Mouse (Mus musculus) natural killer cell, adult 2 months (primary cell): ENCODE measurements around the gene Gm45062.

Source experiments
- DNase-seq, 2 experiments: peaks; one replicate each; pipeline ENCODE4 v3.0.0; 2022; ENCODE audit warnings: low spot score in 2 of 2

Gm45062 gene

DNA sequence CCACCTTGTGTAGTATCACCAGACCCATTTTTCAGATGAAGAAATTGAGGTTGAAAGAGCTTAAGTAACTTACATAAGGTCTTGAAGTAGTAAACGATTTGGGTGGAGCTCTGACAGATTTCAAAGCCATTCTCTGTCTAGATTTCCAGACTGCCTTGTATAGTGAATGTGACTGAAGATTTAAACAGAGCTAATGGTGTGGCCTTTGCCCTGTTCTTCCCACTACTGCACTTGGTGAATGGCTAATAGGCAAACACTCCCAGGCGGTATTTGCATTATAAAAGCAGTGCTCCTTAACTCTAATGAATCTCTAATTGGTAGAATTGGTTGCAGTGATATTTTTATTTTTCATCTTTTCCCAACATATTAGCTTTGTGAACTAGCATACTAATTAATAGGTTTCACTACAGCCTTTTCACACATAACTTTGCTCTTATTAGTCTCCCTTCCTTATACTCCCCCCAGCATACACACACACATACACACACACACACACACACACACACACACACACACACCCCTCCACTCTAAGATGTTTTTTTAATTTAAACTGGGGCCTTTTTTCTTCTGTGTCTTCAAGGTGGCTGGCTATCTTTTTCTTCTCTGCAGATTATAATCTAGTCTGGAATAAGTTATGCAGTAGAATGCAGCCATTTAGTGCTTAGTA lies 109.1 kb downstream of the Gm45062 start:
- DNase-seq = no peak

DNA sequence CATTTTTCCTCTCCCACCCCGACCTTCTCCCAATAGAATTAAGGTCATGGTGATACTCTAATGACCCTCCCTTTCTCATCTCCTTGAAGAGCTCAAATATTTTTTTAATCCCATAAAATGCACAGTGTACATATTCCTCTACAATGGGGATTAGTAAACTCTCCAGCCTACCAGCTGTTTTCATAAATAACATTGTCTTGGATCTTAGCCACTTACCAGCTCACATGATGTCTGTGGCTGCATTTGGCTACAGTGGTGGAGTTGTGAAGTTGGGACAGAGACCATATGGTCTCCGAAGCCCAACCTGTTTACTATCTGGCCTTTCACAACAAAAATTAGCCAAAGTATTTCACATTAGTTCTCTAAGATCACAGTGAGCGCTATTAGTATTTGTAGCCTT lies 111.4 kb downstream of the Gm45062 start:
- no peak for DNase-seq

DNA sequence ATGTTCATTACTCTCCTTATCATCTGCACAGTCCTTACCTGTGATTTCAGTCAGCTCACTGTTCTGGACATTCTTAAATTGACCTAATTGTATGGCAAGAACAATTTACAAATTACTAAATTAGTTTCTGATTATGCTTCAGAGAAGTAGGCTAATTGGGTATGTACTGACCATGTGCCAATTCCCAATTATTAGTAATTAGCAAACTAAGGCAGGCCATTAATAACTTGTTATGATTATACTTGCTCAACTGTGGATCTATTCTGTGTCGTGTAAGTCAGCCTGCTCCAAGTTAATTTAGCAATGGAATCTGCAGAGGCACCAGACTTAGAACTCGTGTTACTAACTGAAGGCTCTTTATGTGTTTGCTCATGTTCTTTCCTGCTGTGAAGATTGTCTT lies 113.8 kb downstream of the Gm45062 start:
- DNase-seq = no peak

DNA sequence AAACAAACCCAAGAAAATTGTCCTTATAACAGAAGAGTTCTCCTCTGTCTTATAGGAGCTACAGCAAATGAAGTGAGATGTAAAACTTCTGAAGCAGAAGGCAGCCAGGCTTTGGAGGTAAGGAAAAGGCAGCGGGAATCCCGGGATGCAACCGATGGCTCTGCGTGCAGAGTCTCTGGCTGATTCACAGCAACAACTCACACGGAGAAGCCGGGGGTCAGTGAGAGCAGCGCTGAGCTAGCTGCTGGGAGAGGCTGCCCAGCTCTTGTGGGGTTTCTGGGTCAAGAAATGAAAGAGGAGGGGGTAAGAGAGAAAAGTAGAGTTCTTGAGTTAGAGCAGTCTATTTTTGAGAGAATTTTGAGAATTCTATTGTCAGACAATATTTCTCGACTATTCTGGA lies 114.6 kb downstream of the Gm45062 start:
- no peak for DNase-seq

DNA sequence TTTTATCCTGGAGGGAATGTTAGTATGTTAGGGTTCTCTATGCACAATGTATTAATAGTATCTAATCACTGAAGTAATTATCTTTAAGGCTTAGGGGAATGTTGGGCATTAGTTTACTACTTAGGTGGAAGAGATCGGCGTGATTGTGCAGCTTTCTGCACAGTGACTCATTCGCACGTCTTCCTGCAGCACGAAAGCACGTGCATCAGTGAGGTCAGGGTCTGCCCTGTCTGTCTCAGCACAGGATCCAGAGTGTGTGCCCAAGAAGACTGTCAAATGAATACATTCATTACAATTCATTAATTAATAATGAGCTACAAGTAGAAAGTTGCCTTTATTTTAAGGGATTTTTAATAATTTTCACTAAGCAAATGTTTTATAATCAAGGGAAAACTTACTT lies 115.0 kb downstream of the Gm45062 start:
- DNase-seq = no peak

- no peak for DNase-seq
These were observed 115.5 kb downstream of the Gm45062 start for GRCm38 (mm10) chr6:8374712-8375111.

DNA sequence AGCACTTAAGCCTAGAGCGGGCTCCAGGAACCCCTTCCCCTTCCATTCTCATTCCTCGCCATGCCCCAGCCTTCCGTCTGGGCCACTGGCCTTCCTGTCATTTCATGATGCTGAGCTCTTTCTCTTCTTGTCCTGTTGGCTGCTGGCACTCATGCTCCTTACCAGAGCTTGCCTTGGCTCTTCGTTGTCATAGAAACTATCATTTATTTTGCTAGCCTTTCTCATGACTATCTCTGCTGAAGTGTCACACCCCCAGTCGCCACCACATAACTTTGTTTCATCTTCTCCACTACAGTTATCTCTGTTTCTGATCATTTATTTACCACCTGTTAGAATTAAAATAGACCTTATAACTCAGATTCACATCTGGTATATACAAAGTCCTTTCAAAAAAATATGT lies 117.1 kb downstream of the Gm45062 start:
- no peak for DNase-seq

GRCm38 (mm10) chr6:8377667-8378066 lies 118.4 kb downstream of the Gm45062 start:
- no peak for DNase-seq

- no peak for DNase-seq
These were observed 130.1 kb downstream of the Gm45062 start for GRCm38 (mm10) chr6:8389307-8389706.

DNA sequence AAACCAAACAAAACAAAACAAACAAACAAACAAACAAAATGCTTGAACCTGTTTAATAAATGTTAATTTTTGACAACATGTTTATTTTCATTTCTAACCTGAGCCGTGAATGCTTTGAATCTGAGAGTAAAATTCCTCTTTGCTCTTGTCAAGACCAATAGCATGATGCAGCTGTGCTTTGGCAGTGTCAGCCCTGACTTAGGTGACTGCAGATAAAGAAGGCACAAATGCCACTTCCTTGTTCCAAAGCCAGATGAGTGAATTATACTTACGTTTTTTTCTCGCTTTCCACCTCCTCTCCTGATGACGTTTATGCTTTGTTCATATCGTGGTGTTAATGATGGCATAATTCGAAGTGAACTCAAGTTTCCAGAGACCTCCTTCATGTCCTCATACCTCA lies 131.0 kb downstream of the Gm45062 start:
- DNase-seq = no peak

DNA sequence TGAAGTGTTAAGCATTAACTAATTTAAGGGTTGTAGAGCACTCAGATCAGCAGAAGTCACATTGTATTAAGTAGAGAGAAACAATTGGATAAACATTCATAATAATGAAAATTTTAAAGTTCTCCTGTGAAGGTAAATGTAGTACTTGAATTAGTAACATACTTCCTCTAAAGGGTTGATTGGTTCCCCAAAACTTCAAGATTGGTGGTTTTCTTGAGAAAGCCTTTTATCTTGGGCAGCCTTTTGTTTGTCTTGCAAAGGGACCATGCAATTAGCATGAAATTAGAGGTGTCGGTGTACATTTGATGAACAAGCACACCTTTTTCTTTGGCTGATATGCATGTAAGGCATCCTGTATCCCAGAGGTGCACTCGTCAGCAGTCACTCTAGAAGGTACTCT lies 131.7 kb downstream of the Gm45062 start:
- no peak for DNase-seq

DNA sequence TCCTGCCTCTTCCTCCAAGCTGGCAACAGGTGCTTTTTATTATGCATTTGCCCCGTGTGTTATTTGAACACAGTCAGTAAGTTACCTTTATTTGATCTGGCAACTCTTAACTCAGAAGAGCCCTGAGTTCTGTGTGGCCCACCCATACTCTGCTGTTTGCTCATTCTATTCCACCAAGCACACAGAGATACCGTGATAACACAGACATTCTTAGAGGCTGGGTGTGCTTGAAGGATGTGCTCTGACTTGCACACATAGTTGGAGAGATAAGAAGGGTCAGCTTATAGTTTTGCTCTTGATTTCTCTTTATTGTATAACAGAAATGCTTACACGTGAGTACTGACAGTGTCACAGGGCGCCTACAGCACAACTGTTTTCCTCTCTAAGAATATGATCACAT lies 133.8 kb downstream of the Gm45062 start:
- DNase-seq = no peak

- no peak for DNase-seq
These were observed 134.8 kb downstream of the Gm45062 start for GRCm38 (mm10) chr6:8394044-8394443.

- DNase-seq = no peak
These were observed 135.8 kb downstream of the Gm45062 start for GRCm38 (mm10) chr6:8395061-8395460.

- DNase-seq = no peak
These were observed 138.0 kb downstream of the Gm45062 start for GRCm38 (mm10) chr6:8397252-8397651.

- no peak for DNase-seq
These were observed 140.5 kb downstream of the Gm45062 start for GRCm38 (mm10) chr6:8399710-8400109.

- no peak for DNase-seq
These were observed 143.9 kb downstream of the Gm45062 start for GRCm38 (mm10) chr6:8403127-8403526.

- no peak for DNase-seq
These were observed 146.6 kb downstream of the Gm45062 start for GRCm38 (mm10) chr6:8405844-8406243.

DNA sequence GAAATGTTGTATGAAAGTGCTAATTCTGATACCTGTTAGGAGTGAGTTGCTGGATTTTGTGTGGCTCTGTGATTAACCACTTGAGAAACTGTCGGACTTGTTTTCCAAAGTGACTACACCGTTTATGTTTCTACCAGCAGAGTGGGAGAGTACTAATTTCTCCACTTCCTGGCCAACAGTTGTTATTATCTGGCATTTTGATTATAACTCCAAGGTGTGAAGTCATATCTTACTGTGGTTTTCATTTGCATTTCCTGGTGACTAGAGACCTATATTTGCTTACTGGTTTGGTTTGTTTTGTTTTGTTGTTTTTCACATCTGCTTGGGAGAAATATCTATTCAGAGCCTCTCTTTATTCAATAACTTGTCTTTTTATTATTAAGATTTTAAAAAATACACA lies 149.1 kb downstream of the Gm45062 start:
- no peak for DNase-seq

DNA sequence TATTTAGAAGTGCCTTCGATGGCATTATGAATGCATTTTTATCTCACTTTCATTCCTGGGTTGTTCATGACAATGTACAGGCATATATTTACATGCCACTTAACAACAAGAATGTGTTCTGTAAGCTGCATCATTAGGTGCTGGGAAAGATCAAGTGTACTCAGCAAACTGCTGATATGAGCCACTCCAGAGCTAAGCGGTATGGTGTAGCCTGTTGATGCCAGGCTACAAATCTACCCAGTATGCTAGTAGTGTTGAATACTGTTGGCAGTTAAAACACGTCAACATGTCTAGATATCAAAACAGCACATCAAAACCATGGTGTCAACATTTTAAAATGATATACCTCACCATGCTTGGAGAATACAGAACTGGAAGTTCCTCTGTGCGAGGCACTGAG lies 150.6 kb downstream of the Gm45062 start:
- no peak for DNase-seq

DNA sequence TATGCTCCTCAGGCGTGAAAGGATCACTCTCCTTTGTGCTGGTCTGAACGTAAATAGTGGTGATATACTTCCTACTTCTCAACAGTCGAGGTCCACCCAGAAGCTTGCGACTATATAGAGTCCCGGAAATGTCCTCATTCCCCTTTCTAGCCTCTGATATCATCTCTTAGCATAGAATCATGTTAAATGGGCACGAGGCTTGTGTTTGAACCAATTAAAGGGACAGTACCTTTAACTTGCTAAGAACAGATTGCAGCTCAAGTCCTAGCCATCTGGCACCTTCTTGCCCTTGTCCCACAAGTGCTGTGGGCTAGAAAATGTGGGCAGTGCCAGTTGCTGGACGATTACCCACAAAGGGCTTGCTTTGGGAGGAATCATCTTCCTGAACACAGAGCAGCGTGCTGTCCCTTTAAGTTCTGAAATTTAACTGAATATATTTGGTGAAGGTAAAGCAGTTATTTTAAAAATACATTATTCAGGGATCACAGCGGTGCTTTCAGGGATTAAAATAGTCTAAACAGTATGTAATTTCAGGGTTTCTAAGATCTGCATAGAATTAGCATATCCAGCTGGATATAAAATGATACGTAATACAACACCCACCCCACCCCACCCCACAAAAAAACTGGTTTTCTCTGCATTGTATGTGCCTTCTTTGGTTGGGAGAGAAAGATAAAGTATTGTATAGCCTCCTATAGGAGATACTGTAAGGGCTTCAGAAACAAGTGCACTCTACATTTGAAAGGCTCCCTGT lies 153.8 kb downstream of the Gm45062 start:
- DNase-seq = no peak

DNA sequence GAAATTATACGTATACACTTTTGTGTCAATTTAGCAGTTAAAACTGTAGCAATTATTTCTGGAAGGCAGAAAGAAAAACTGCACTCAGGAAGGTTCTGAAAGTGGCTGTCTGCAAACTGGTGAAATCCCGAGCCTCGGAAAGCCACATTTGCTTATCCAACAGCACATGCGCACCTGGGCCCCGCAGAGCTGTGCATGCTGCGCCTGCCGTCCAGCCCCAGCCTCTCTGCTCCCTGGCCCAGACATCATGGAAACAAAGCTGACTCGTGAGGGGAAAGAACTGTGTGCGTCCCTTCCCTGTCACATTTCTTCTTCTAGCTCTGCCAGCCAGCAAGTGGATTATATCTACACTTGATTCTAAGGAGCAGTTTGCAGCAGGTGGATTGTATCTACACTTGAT lies 154.8 kb downstream of the Gm45062 start:
- no peak for DNase-seq

DNA sequence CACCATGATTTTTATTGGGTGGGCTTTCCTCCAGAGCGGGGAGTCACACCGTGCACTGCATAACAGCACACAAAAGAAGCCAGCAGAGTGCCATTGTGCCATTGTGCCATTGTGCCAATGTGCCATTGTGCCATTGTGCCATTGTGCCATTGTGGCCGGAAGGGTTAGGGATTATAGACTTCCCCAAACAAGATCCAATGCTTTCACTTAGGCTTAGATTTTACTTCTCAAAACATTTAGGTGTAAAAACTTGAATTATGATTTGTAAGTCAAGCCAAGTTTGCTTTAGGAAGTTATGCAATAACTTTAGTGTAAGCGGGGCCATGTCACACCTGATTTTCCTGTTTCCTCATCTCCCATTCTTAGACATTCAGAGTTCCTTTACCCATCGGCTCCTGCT lies 156.6 kb downstream of the Gm45062 start:
- DNase-seq = no peak
